Mouse (Mus musculus): ENCODE data around the gene Sox6. TPM values are rescaled to one million over a fixed set of nuclear protein-coding genes. Genes with fewer than 3 reads are reported as not detected.
A peak's percentile ranks its signal among the peaks of the same experiment; 100 is the strongest.

Sox6 gene
- polyA plus RNA-seq, 1 experiment from 2014 or later, result 24.3 TPM

GRCm38 (mm10) chr7:115865979-115866697 is 172.5 kb downstream of the Sox6 start:
- Histone ChIP-seq H3K4me1 (replicated peaks; ENCODE audit: insufficient read depth, low read length) (no peaks in the 10 kb centered on the region), H3K36me3 (ENCODE audit: insufficient read depth, low read length) (no peaks in the 10 kb centered on the region), H3K9me3 (replicated peaks; ENCODE audit: low read length) (no peaks in the 10 kb centered on the region), H3K27ac (0 out of 2 replicates have a peak overlapping the region, but pooled peaks have one; percentile 62), H3K4me3 (replicated peaks; ENCODE audit: low read depth, low read length) (no peak overlapping the region), H3K4me2 (ENCODE audit: low read length) (0 out of 2 replicates have a peak overlapping the region, but pooled peaks have one; percentile 11), H3K9ac (ENCODE audit: low read depth, low read length) (no peak overlapping the region), H3K27me3 (ENCODE audit: insufficient read depth, low read length) (no peaks in the 10 kb centered on the region)
- TF ChIP-seq CTCF (IDR thresholded peaks at IDR 0.05; ENCODE audit: low read depth), result no peak
- 35% methylated on average over 9 of the region's 9 CpGs for WGBS
- ATAC-seq (replicated peaks; ENCODE audit: low FRiP score, low read depth) (no peak), DNase-seq (ENCODE audit: low spot score) (peak; percentile 44)

- no peaks in the 10 kb centered on the region for H3K4me1 ChIP-seq (replicated peaks; ENCODE audit: insufficient read depth, low read length)
- H3K9me3 ChIP-seq (replicated peaks; ENCODE audit: low read length), result no peaks in the 10 kb centered on the region
- no peaks in the 10 kb centered on the region for H3K27me3 ChIP-seq (ENCODE audit: insufficient read depth, low read length)
- no peak for DNase-seq (ENCODE audit: low spot score)
- H3K4me3 ChIP-seq (replicated peaks; ENCODE audit: low read depth, low read length), result no peak overlapping the region
- no peaks in the 10 kb centered on the region for H3K36me3 ChIP-seq (ENCODE audit: insufficient read depth, low read length)
- no peak overlapping the region for H3K27ac ChIP-seq
- no peak overlapping the region for H3K4me2 ChIP-seq (ENCODE audit: low read length)
- 61% methylated on average over 6 of the region's 6 CpGs for WGBS
- no peak for ATAC-seq (replicated peaks; ENCODE audit: low FRiP score, low read depth)
- TF ChIP-seq CTCF (IDR thresholded peaks at IDR 0.05; ENCODE audit: low read depth), result no peak
- no peak overlapping the region for H3K9ac ChIP-seq (ENCODE audit: low read depth, low read length)
These were observed 173.4 kb downstream of the Sox6 start for GRCm38 (mm10) chr7:115865231-115865630.

- Histone ChIP-seq H3K4me1 (replicated peaks; ENCODE audit: insufficient read depth, low read length) (no peaks in the 10 kb centered on the region), H3K36me3 (ENCODE audit: insufficient read depth, low read length) (no peaks in the 10 kb centered on the region), H3K9ac (ENCODE audit: low read depth, low read length) (no peak overlapping the region), H3K27me3 (ENCODE audit: insufficient read depth, low read length) (no peaks in the 10 kb centered on the region), H3K4me3 (replicated peaks; ENCODE audit: low read depth, low read length) (no peak overlapping the region), H3K9me3 (replicated peaks; ENCODE audit: low read length) (no peaks in the 10 kb centered on the region), H3K4me2 (ENCODE audit: low read length) (no peak overlapping the region), H3K27ac (no peak overlapping the region)
- DNase-seq (ENCODE audit: low spot score), result no peak
- 39% methylated on average over 2 of the region's 2 CpGs for WGBS
- no peak for ATAC-seq (replicated peaks; ENCODE audit: low FRiP score, low read depth)
- no peak for TF ChIP-seq CTCF (IDR thresholded peaks at IDR 0.05; ENCODE audit: low read depth)
These were observed 174.2 kb downstream of the Sox6 start for GRCm38 (mm10) chr7:115864411-115864810.

- H3K27ac ChIP-seq, result peak overlapping the region; percentile 64
- H3K4me2 ChIP-seq (ENCODE audit: low read length), result peak overlapping the region; percentile 26
- H3K9ac ChIP-seq (ENCODE audit: low read depth, low read length), result 0 out of 2 replicates have a peak overlapping the region, but pooled peaks have one; percentile 9
- no peaks in the 10 kb centered on the region for H3K36me3 ChIP-seq (ENCODE audit: insufficient read depth, low read length)
- H3K4me3 ChIP-seq (replicated peaks; ENCODE audit: low read depth, low read length), result peak overlapping the region; percentile 24
- WGBS, result 35% methylated on average over 9 of the region's 9 CpGs
- no peaks in the 10 kb centered on the region for H3K27me3 ChIP-seq (ENCODE audit: insufficient read depth, low read length)
- ATAC-seq (replicated peaks; ENCODE audit: low FRiP score, low read depth) (0 out of 2 replicates have a peak, but pooled peaks have one; percentile 21), DNase-seq (ENCODE audit: low spot score) (peak; percentile 38)
- no peaks in the 10 kb centered on the region for H3K9me3 ChIP-seq (replicated peaks; ENCODE audit: low read length)
- no peaks in the 10 kb centered on the region for H3K4me1 ChIP-seq (replicated peaks; ENCODE audit: insufficient read depth, low read length)
- no peak for TF ChIP-seq CTCF (IDR thresholded peaks at IDR 0.05; ENCODE audit: low read depth)
These were observed 178.8 kb downstream of the Sox6 start for GRCm38 (mm10) chr7:115859691-115860401.

- Histone ChIP-seq H3K27me3 (ENCODE audit: insufficient read depth, low read length) (no peaks in the 10 kb centered on the region), H3K4me2 (ENCODE audit: low read length) (no peak overlapping the region), H3K27ac (no peak overlapping the region), H3K9ac (ENCODE audit: low read depth, low read length) (no peak overlapping the region), H3K4me3 (replicated peaks; ENCODE audit: low read depth, low read length) (no peak overlapping the region), H3K36me3 (ENCODE audit: insufficient read depth, low read length) (no peaks in the 10 kb centered on the region), H3K9me3 (replicated peaks; ENCODE audit: low read length) (no peaks in the 10 kb centered on the region), H3K4me1 (replicated peaks; ENCODE audit: insufficient read depth, low read length) (no peaks in the 10 kb centered on the region)
- DNase-seq (ENCODE audit: low spot score) (no peak), ATAC-seq (replicated peaks; ENCODE audit: low FRiP score, low read depth) (no peak)
- no peak for TF ChIP-seq CTCF (IDR thresholded peaks at IDR 0.05; ENCODE audit: low read depth)
- 89% methylated on average over 4 of the region's 4 CpGs for WGBS
These were observed 187.5 kb downstream of the Sox6 start for GRCm38 (mm10) chr7:115851131-115851530.

GRCm38 (mm10) chr7:115845791-115846366 is 192.7 kb downstream of the Sox6 start:
- Histone ChIP-seq H3K9ac (ENCODE audit: low read depth, low read length) (no peak overlapping the region), H3K9me3 (replicated peaks; ENCODE audit: low read length) (no peaks in the 10 kb centered on the region), H3K4me3 (replicated peaks; ENCODE audit: low read depth, low read length) (no peak overlapping the region), H3K36me3 (ENCODE audit: insufficient read depth, low read length) (no peaks in the 10 kb centered on the region), H3K4me1 (replicated peaks; ENCODE audit: insufficient read depth, low read length) (no peaks in the 10 kb centered on the region), H3K27ac (no peak overlapping the region), H3K4me2 (ENCODE audit: low read length) (no peak overlapping the region), H3K27me3 (ENCODE audit: insufficient read depth, low read length) (no peaks in the 10 kb centered on the region)
- DNase-seq (ENCODE audit: low spot score) (no peak), ATAC-seq (replicated peaks; ENCODE audit: low FRiP score, low read depth) (no peak)
- 79% methylated on average over 4 of the region's 4 CpGs for WGBS
- no peak for TF ChIP-seq CTCF (IDR thresholded peaks at IDR 0.05; ENCODE audit: low read depth)

Data from kidney, postnatal 0 days (tissue).